Mouse (Mus musculus) adipocyte (in vitro differentiated cells): ENCODE measurements at regions not wholly inside any gene's neighbourhood (a gene's known extent, or its start where the extent isn't known, plus 50 kb on each side); places are given as distances from the start of the nearest gene placed in this dataset.
A peak's percentile ranks its signal among the peaks of the same experiment; 100 is the strongest.

Experiments used
- DNase-seq: peaks from one replicate; pipeline ENCODE4 v3.0.0-alpha.2; 2016; ENCODE audit warnings: low spot score

GRCm38 (mm10) chr14:54098122-54098775, 155.7 kb downstream of the Dad1 start:
- DNase-seq, result no peak

DNA sequence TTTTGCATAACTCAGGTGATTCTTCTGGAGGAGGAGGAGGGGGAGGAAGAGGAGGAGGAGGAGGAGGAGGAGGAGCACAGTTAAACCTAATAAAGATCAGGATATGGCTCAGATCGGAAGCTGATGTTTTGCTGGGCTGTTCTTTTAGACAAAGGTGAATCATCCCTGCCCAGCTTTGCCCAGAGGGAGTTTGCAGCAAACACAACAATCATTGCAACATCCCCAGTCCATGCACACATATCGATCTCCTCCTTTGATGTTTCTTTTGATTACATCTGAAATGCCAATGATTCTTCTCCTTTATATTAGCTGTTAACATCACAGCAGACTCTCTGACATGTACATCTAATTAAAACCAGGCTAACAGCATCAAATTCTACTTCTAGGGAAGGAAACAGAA, 156.9 kb downstream of the Dad1 start:
- no peak for DNase-seq

- no peak for DNase-seq
These were observed 161.5 kb downstream of the Dad1 start for GRCm38 (mm10) chr14:54092444-54092843.

- no peak for DNase-seq
These were observed 167.2 kb downstream of the Dad1 start for GRCm38 (mm10) chr14:54086660-54087059.

DNA sequence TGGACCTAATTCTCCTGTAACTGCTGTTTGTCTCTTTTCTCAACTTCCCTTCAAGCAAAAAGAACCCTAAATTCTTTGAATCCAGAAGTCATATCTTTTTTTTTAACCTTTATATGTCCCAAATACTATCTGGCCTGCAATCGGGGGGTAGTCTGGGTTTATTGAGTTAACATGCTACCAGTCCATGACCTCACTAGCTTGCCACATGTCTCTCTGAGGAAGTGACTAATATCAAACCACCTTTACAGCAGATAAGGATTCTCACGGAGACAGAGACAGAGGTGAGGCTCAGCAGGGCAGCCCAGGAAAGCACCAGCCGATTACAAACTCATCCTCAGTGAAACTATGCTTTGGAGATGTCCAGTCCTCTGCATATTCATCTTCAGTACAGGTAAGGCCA, 179.2 kb downstream of the Dad1 start:
- DNase-seq, result no peak

GRCm38 (mm10) chr14:54072283-54072912, 181.5 kb downstream of the Dad1 start:
- DNase-seq, result no peak

DNA sequence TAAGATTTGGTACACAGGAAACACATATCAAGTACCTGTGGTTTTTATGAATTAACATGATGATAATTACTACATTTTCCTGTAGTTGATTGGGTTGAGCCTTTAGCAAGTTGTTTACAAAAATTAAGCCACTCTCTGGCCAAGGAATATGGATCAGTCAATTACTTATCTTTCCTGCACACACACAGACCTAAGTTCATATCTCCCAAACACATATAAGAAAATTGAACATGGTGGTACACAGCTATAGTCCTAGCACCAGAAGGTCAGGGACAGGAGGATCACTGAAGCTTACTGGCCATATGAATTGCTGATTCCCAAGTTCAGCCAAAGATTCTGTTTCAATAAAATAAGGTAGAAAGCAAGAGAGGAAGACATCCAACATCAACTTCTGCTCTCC, 183.7 kb downstream of the Dad1 start:
- DNase-seq, result no peak

DNA sequence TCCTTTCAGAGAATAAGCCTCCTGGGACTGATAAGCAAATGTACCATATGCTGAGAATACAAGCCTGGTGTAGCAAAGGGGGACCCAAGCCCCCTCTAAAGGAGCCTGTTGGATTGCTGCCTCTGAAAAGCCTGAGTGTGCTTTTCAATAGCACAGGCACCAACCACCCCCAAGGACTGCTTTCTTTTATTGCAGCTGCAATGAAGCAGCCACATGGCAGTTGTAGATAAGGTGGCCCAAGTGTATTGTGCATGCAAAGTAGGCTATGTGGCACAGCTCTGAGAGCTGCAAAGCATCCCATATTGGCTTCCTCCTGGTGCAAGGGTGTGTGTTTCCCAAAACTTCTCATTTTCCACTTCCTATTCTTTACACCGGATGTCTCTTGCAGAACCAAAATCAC, 185.2 kb downstream of the Dad1 start:
- no peak for DNase-seq

GRCm38 (mm10) chr14:54065466-54065865, 188.4 kb downstream of the Dad1 start:
- no peak for DNase-seq

- DNase-seq, result peak; percentile 70
These were observed 189.1 kb downstream of the Dad1 start for GRCm38 (mm10) chr14:54064541-54065402.

- no peak for DNase-seq
These were observed 192.3 kb downstream of the Dad1 start for GRCm38 (mm10) chr14:54061570-54061969.

- DNase-seq, result peak; percentile 78
These were observed 194.1 kb downstream of the Dad1 start for GRCm38 (mm10) chr14:54059776-54060175.

DNA sequence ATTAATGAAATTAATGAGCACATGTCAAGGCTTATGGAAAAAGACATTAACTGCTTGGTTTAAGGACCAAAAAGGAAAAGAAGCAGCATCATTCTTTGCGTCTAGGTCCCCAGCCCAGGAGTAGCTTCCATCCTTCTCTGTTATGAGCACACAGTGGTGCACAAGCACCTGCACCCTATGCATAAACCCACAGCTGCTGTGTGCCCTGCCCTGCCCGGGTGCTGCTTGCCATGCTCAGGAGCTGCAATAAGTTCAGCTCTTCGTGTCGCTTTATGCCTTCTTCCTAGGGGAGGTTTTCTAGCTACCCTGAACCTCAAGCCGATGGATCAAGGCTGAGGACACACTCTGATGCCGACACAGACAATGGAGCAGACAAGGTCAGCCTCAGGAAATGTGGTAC, 194.8 kb downstream of the Dad1 start:
- DNase-seq, result no peak

DNA sequence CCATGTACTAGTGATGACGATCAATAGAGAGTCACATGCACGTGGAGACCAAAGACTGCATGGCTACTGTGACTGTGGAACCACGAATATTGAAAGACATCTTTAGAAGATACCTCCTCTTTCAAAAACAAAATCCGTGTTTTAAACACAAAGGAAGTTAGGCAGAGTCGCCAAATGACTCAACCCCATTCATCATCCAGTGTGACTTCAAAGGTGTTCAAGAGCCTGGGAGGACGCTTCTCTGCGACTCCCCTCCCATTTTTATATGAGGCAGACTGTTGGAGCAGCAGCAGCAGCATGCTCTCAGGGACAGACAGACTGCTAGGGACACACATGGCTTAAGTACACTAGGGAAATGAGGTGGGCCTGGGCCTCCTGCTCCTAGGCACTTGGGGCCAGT, 197.2 kb downstream of the Dad1 start:
- DNase-seq, result no peak

GRCm38 (mm10) chr14:54055390-54055789, 198.5 kb downstream of the Dad1 start:
- no peak for DNase-seq

GRCm38 (mm10) chr14:54042286-54042685, 211.6 kb downstream of the Dad1 start:
- DNase-seq, result no peak

- no peak for DNase-seq
These were observed 213.3 kb downstream of the Dad1 start for GRCm38 (mm10) chr14:54040644-54041043.

- no peak for DNase-seq
These were observed 219.4 kb downstream of the Dad1 start for GRCm38 (mm10) chr14:54034516-54034915.

DNA sequence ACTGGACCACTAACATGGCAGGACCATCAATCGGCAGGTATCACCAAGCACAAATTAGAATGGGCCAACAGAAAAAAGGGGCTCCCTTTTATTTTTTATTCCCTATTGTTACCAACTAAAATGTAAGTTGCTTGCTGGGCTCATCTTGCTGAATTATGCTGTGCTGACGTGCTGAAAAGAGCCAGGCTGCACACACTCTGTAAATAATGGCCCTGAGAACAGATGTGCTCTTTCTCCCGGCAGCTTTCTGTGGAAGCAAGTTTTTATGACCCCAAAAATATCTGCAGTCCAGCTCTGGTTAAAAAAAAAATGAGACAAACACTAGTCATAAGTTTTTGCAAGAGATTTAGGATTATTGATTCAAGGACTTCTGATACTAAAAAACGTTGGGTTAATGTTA, 230.4 kb downstream of the Dad1 start:
- no peak for DNase-seq

GRCm38 (mm10) chr14:54021443-54021842, 232.5 kb downstream of the Dad1 start:
- DNase-seq, result no peak

GRCm38 (mm10) chr14:54014628-54015027, 239.3 kb downstream of the Dad1 start:
- no peak for DNase-seq

DNA sequence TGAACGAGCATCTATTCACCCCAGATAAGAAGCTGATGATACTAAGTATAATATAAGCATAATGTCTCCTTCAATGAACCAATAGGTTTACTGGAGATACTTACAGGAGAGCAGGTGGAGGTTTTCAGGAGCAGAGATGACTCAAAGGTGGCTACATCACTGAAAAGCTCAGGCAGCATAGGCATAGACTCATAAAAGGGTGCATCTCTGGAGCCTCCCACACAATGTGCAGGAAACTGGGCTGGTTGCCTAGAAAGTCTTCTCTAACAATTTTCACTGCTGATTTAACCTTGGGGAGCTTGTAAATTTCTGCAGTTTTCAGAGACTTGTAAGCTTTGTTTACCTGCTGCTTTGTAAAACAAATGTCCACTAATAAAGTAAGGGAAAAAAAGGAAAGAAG, 251.8 kb downstream of the Dad1 start:
- DNase-seq, result no peak

GRCm38 (mm10) chr14:54000527-54000926, 253.4 kb downstream of the Dad1 start:
- no peak for DNase-seq
